Comparison of ENCODE assay signal across 14 mouse cellular contexts in the genomic region with DNA sequence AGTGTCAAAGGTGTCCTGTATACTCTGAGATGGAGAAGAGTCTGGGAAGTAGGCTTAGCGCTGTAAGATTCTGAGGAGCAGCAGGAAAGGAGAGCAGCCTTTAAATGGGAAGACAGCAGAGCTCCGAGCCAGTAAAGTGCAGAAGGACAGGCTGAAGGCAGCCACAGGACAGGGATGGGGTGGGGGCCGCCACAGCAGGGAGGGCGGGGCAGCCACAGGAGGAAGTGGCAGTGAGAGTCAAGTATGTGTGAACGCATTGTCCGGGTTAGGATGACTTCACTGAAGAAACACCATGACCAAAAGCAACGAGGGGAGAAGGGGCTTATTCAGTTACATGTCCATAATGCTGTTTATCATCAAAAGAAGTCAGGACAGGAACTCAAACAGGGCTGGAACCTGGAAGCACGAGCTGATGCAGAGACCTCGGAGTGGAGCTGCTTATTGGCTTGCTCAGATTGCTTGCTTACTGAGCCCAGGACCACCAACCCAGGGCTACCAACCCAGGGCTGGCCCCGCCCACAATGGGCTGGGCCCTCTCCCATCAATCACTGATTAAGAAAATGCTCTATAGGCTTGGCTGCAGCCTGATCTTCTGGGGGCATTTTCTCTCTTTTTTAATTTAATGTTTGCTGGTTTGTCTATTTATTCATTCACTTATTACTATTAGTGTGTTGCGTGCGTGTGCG. TPM values are rescaled to one million over a fixed set of nuclear protein-coding genes. Genes with fewer than 3 reads are reported as not detected.
DNase-seq lines count a peak whose midpoint lies in the region; ATAC-seq and TF ChIP-seq lines count a peak whose summit lies in the region.
"Had no signal": no experiment of that assay in that cellular context is flagged by ENCODE, and none has a peak within 500 bp of the region (broad histone marks: within the 10 kb centered on the region; RNA-seq: fewer than 3 reads in every experiment).

No protein-coding gene starts in this region.

- no peaks in the 10 kb centered on the region for H3K9me3 ChIP-seq in kidney, embryonic 14.5 days (ENCODE audit: control insufficient read depth, low read length)
- H3K9me3 ChIP-seq in embryonic facial prominence, embryonic 12.5 days, result no peaks in the 10 kb centered on the region
- H3K9me3 ChIP-seq in limb, embryonic 11.5 days (ENCODE audit: control insufficient read depth, low read length), result no peaks in the 10 kb centered on the region
- H3K9me3 ChIP-seq in neural tube, embryonic 12.5 days, result no peaks in the 10 kb centered on the region
- H3K9me3 ChIP-seq in intestine, postnatal 0 days (ENCODE audit: control insufficient read depth), result no peaks in the 10 kb centered on the region

- H3K27me3 ChIP-seq in kidney, embryonic 14.5 days (ENCODE audit: control insufficient read depth, insufficient read depth, low read length), result peaks cover 5% of the 10 kb centered on the region; the same call in 1 of the 2 replicates
- H3K27me3 ChIP-seq in embryonic facial prominence, embryonic 12.5 days, result no peaks in the 10 kb centered on the region
- no peaks in the 10 kb centered on the region for H3K27me3 ChIP-seq in limb, embryonic 11.5 days (ENCODE audit: control insufficient read depth, insufficient read depth, low read length)
- H3K27me3 ChIP-seq in neural tube, embryonic 12.5 days (replicated peaks), result no peaks in the 10 kb centered on the region
- H3K27me3 ChIP-seq in intestine, postnatal 0 days (replicated peaks; ENCODE audit: control insufficient read depth, insufficient read depth, low read length), result no peaks in the 10 kb centered on the region; the same call in 1 of the 2 replicates
- H3K27me3 ChIP-seq: CH12.LX had no signal

- H3K27ac ChIP-seq in kidney, embryonic 14.5 days (ENCODE audit: low read depth, low read length), result no peak overlapping the region
- no peak overlapping the region for H3K27ac ChIP-seq in embryonic facial prominence, embryonic 12.5 days
- H3K27ac ChIP-seq in limb, embryonic 11.5 days (replicated peaks; ENCODE audit: low read depth, low read length), result no peak overlapping the region
- no peak overlapping the region for H3K27ac ChIP-seq in neural tube, embryonic 12.5 days
- no peak overlapping the region for H3K27ac ChIP-seq in intestine, postnatal 0 days (ENCODE audit: low read depth, low read length)

- WGBS in kidney, embryonic 14.5 days, result 22% methylated on average over 13 of the region's 13 CpGs
- 26% methylated on average over 13 of the region's 13 CpGs for WGBS in embryonic facial prominence, embryonic 12.5 days
- WGBS in limb, embryonic 11.5 days, result 22% methylated on average over 13 of the region's 13 CpGs
- WGBS in neural tube, embryonic 12.5 days, result 26% methylated on average over 13 of the region's 13 CpGs
- 25% methylated on average over 13 of the region's 13 CpGs for WGBS in intestine, postnatal 0 days

- 0 out of 2 replicates have a peak, but pooled peaks have one; percentile 55 for ATAC-seq in kidney, embryonic 14.5 days (ENCODE audit: low FRiP score, low TSS enrichment)
- no peak for ATAC-seq in embryonic facial prominence, embryonic 12.5 days (ENCODE audit: insufficient number of reproducible peaks, insufficient read depth, low FRiP score, low TSS enrichment)
- no peak for ATAC-seq in limb, embryonic 11.5 days (ENCODE audit: insufficient number of reproducible peaks, low FRiP score, low TSS enrichment, low read depth)
- ATAC-seq in neural tube, embryonic 12.5 days (ENCODE audit: low FRiP score, low read depth), result peak; percentile 63
- no peak for ATAC-seq in intestine, postnatal 0 days

- H3K9ac ChIP-seq in kidney, embryonic 14.5 days (ENCODE audit: low read depth, low read length), result no peak overlapping the region
- no peak overlapping the region for H3K9ac ChIP-seq in embryonic facial prominence, embryonic 12.5 days
- no peak overlapping the region for H3K9ac ChIP-seq in limb, embryonic 11.5 days (ENCODE audit: low read length)
- no peak overlapping the region for H3K9ac ChIP-seq in neural tube, embryonic 12.5 days
- H3K9ac ChIP-seq in intestine, postnatal 0 days (ENCODE audit: low read depth, low read length), result no peak overlapping the region

- H3K36me3 ChIP-seq in kidney, embryonic 14.5 days (ENCODE audit: control insufficient read depth, insufficient read depth, low read length), result no peaks in the 10 kb centered on the region
- H3K36me3 ChIP-seq in embryonic facial prominence, embryonic 12.5 days, result no peaks in the 10 kb centered on the region
- no peaks in the 10 kb centered on the region for H3K36me3 ChIP-seq in limb, embryonic 11.5 days (ENCODE audit: control insufficient read depth, insufficient read depth, low read length)
- H3K36me3 ChIP-seq in neural tube, embryonic 12.5 days, result no peaks in the 10 kb centered on the region
- no peaks in the 10 kb centered on the region for H3K36me3 ChIP-seq in intestine, postnatal 0 days (ENCODE audit: control insufficient read depth, insufficient read depth)

- H3K4me1 ChIP-seq in kidney, embryonic 14.5 days (ENCODE audit: control insufficient read depth, insufficient read depth, low read length), result no peaks in the 10 kb centered on the region
- 0 out of 2 replicates have a peak, but pooled peaks cover 6% of the 10 kb centered on the region for H3K4me1 ChIP-seq in embryonic facial prominence, embryonic 12.5 days
- no peaks in the 10 kb centered on the region for H3K4me1 ChIP-seq in limb, embryonic 11.5 days (ENCODE audit: control insufficient read depth, insufficient read depth, low read length)
- H3K4me1 ChIP-seq in neural tube, embryonic 12.5 days, result peaks cover 7% of the 10 kb centered on the region
- H3K4me1 ChIP-seq in intestine, postnatal 0 days (replicated peaks; ENCODE audit: control insufficient read depth, insufficient read depth, low read length), result 0 out of 2 replicates have a peak, but pooled peaks cover 3% of the 10 kb centered on the region

- no peak for TF ChIP-seq CTCF in intestine, postnatal 0 days (IDR thresholded peaks at IDR 0.05; ENCODE audit: low read depth)

- 0 out of 2 replicates have a peak overlapping the region, but pooled peaks have one; percentile 4 for H3K4me2 ChIP-seq in kidney, embryonic 14.5 days (replicated peaks; ENCODE audit: low read depth, low read length)
- peak overlapping the region; percentile 23 for H3K4me2 ChIP-seq in embryonic facial prominence, embryonic 12.5 days (replicated peaks)
- peak overlapping the region; percentile 19 for H3K4me2 ChIP-seq in limb, embryonic 11.5 days (ENCODE audit: low read depth, severe bottlenecking)
- peak overlapping the region; percentile 47 for H3K4me2 ChIP-seq in neural tube, embryonic 12.5 days (replicated peaks)
- no peak overlapping the region for H3K4me2 ChIP-seq in intestine, postnatal 0 days (replicated peaks; ENCODE audit: low read depth)

- H3K4me3 ChIP-seq in kidney, embryonic 14.5 days (ENCODE audit: low read length), result no peak overlapping the region
- no peak overlapping the region for H3K4me3 ChIP-seq in embryonic facial prominence, embryonic 12.5 days
- H3K4me3 ChIP-seq in limb, embryonic 11.5 days (ENCODE audit: low read depth, low read length), result no peak overlapping the region
- H3K4me3 ChIP-seq in neural tube, embryonic 12.5 days, result no peak overlapping the region
- no peak overlapping the region for H3K4me3 ChIP-seq in intestine, postnatal 0 days (ENCODE audit: low read depth, low read length)

- no peak for DNase-seq in kidney, adult 9 months
- peak; percentile 56 for DNase-seq in limb, embryonic 11.5 days (ENCODE audit: low spot score)
- no peak for DNase-seq in layer of hippocampus, adult 18-20 months (ENCODE audit: low spot score in 2 of 2)
- no peak for DNase-seq in adrenal gland, adult (ENCODE audit: inconsistent age in 2 of 2, low spot score in 1 of 2)
- DNase-seq: cerebellum, adult 9-10 months; kidney, adult 11 months had no signal

RNA-seq across cellular contexts. Expression of a gene that starts 18.8 kb away (rescaled TPM):
- polyA plus RNA-seq in kidney, embryonic 14.5 days (2014; fragmentation: Nextera tagmentation; extraction: Ambion mirVana), result 0.08 TPM in 1 of 2 replicates, not detected in the other
- 0.05 and 0.11 TPM in 2 replicates for polyA plus RNA-seq in embryonic facial prominence, embryonic 12.5 days (2016; fragmentation: Nextera tagmentation; extraction: Ambion mirVana)
- 0.03 TPM in 1 of 2 replicates, not detected in the other for polyA plus RNA-seq in limb, embryonic 11.5 days (2014; fragmentation: Nextera tagmentation; extraction: Ambion mirVana)
- polyA plus RNA-seq in neural tube, embryonic 12.5 days (2016; fragmentation: Nextera tagmentation; extraction: Ambion mirVana), result not detected in 2 replicates
- under 1 TPM; 0.13 to 0.20 TPM for total RNA-seq in layer of hippocampus, adult 18-20 months (2021)
- polyA plus RNA-seq in intestine, postnatal 0 days (2015; fragmentation: Nextera tagmentation; extraction: Ambion mirVana), result 0.09 TPM in 1 of 2 replicates, not detected in the other
- total RNA-seq: adrenal gland, adult 18-20 months; CH12.LX; left cerebral cortex, postnatal 10 days had no signal
- polyA plus RNA-seq: neural tube, embryonic 14.5 days had no signal

Comparison
In these comparisons a context has a peak if more than half of its experiments do, and no peak if none do; other contexts are left out.
1. ATAC-seq: peak in kidney, embryonic 14.5 days (single experiment) and neural tube, embryonic 12.5 days (single experiment); none in embryonic facial prominence, embryonic 12.5 days (single experiment), limb, embryonic 11.5 days (single experiment) and intestine, postnatal 0 days (single experiment).